Mouse (Mus musculus) brown adipose tissue, adult 24 weeks (tissue): ENCODE measurements around the gene Map4k4. TPM values are rescaled to one million over a fixed set of nuclear protein-coding genes. Genes with fewer than 3 reads are reported as not detected.

Experiments used
- H3K27ac ChIP-seq: fragments of 200-500 bp; replicated peaks from 2 replicates; pipeline ENCODE4 v1.5.1; 2012; ENCODE audit warnings: low read depth, mild to moderate bottlenecking, low read length
- H3K4me1 ChIP-seq: fragments of 200-500 bp; 2 replicates; pipeline ENCODE4 v1.6.1; 2012; ENCODE audit warnings: low read length, mixed read lengths; ENCODE audit not compliant: control insufficient read depth, insufficient read depth, insufficient read length
- H3K4me3 ChIP-seq: fragments of 200-500 bp; 2 replicates; pipeline ENCODE4 v1.5.1; 2012; ENCODE audit warnings: low read depth, mild to moderate bottlenecking, low read length, moderate library complexity; ENCODE audit not compliant: insufficient read depth
- polyA plus RNA-seq: library from polyadenylated mRNA; stranded (reverse); fragments of >200 nt; gene quantifications from 2 replicates; pipeline ENCODE4 v1.2.4, GENCODE M21; 2012; ENCODE audit not compliant: missing spikeins, insufficient read depth, insufficient read length

Gene Map4k4
- polyA plus RNA-seq, 1 experiment: 54.7 TPM

DNA sequence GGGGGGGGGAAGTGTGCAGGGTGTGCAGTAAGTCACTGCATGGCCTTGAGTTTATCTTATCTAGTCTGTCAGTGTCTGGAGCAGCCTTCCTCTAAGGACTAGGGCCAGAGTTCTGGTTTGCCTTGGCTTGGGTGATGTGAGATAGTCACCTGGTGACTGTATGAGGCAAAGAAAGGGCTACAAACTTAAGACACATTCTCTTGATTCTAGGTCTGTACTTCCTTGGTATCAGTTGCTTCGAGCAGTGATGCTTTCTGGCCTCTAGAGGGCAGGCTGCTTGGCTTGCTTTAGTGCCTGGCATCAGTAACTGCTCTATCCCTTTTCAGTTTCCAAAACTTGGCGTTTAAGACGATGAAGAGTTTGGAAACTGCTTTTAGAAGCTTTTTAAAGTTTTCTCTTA is 10.7 kb downstream of the Map4k4 start:
- Histone ChIP-seq H3K4me3 (no peak overlapping the region), H3K4me1 (peaks cover 24% of the 10 kb centered on the region), H3K27ac (no peak overlapping the region)

DNA sequence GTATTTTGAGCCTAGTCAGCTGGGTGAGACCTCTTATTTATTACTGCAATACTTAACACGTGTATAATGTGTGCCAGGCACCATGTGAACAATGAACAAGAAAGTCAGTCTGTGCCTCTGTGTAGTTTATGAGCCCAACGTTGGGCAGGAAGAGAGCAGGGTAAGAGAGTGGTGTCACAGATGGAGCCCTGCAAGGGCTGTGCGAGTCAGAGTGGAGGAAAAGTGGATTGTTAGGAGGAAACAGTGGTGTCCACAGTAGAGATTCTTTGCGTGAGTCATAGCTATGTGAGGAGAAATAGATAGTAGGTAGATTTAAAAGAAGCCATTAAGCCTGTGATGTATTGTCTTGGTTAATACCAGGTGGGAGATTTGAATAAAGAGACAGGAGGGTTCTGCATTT is 12.5 kb downstream of the Map4k4 start:
- Histone ChIP-seq H3K27ac (no peak overlapping the region), H3K4me1 (peaks cover 27% of the 10 kb centered on the region), H3K4me3 (no peak overlapping the region)

DNA sequence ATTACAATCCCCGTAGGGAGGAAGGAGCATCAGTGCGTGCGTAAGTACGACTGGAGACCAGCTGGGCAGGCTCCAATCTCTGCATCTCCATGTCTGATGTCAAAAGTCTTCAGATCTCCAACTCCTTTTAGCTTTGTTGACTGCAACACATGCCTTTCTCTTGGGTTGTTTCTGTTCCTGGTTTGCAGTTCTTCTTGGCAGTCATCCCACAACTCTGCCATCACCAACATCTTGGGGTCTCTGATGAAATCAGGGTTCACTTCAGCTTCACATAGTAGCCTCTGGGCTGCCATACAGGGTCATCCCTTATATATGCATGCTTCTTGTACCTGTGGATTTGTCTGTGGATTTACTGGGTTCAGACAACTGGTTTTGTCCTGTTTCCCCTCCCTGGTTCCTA is 15.4 kb downstream of the Map4k4 start:
- peaks cover 36% of the 10 kb centered on the region for H3K4me1 ChIP-seq
- H3K27ac ChIP-seq: no peak overlapping the region
- H3K4me3 ChIP-seq: no peak overlapping the region

DNA sequence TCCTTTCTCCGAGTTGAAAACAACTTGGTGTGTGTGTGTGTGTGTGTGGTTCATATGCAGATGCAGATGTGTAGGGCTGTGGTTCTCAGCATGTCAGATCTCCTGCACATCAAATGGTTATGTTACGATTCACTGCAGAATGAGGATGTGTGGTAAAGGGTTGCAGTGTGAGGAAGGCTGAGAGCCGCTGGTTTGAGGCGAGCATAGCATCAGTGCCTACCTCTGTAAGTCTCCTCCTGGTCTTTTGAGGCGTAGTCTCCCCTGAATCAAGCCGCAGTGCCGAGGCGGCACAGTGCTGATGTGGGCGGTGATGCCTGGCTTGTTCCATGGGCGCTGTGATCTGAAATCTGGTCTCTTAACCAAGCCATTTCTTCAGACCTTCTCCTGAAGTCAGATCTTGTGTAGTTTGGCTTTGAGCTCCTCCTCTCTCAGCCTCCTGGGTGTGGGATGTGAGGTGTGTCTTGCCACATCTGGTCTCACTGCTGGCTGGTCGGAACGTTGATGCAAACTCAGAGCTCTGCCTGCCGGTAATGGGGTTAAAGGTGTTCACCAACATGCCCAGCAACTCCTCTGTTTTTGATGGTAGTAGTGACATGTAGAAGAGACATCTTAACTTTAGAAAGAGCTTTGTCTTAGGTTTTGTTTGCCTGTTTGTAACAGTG is 17.3 kb downstream of the Map4k4 start:
- Histone ChIP-seq H3K4me3 (no peak overlapping the region), H3K4me1 (peaks cover 48% of the 10 kb centered on the region), H3K27ac (0 out of 2 replicates have a peak overlapping the region, but pooled peaks have one; percentile 7)

GRCm38 (mm10) chr1:39918517-39919115 is 17.9 kb downstream of the Map4k4 start:
- H3K4me1 ChIP-seq: peaks cover 50% of the 10 kb centered on the region
- no peak overlapping the region for H3K4me3 ChIP-seq
- no peak overlapping the region; the same call in 1 of the 2 replicates for H3K27ac ChIP-seq

DNA sequence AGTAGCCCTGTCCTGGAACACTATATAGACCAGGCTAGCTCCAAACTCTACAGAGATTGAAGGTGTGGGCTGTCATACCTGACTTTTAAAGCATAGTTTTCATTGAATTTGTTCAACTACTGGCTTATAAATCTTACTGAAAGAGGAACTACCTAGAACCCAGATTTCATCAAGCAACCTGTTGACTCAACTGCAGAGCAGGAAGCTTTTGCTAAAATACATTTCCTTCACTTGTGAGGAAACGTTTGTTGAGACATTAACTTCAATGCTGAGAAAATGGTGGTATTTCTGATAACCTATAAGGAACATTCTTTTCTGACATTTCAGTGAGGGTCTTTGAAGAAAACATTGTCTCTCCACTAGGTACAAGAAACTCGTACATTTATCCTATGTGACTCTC is 19.9 kb downstream of the Map4k4 start:
- peaks cover 58% of the 10 kb centered on the region for H3K4me1 ChIP-seq
- no peak overlapping the region for H3K27ac ChIP-seq
- no peak overlapping the region for H3K4me3 ChIP-seq

- H3K4me3 ChIP-seq: no peak overlapping the region
- H3K4me1 ChIP-seq: peaks cover 63% of the 10 kb centered on the region
- H3K27ac ChIP-seq: no peak overlapping the region
Observed at GRCm38 (mm10) chr1:39921996-39922395, 21.3 kb downstream of the Map4k4 start.

DNA sequence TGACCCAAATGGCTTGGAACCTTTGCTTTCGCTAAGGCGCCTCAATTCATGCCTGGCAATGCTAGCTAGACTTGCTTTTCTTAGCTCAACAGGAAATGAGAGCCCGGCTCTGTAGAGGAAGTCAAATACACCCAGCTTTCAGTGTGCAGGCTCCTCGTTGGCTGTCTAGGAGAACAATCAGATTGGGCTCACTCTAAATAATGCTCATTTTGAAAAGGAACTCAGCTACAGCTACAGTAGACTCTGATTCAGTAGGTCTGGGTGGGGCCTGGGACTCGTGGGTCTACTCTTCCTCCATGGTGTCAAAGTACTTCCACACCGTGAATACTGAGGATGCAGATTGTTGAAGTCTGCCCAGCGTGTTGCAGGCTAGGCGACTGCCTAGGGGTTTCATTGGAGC is 22.0 kb downstream of the Map4k4 start:
- Histone ChIP-seq H3K27ac (peak overlapping the region; percentile 30), H3K4me1 (peaks cover 65% of the 10 kb centered on the region), H3K4me3 (no peak overlapping the region)

- Histone ChIP-seq H3K27ac (peak overlapping the region; percentile 10), H3K4me1 (peaks cover 59% of the 10 kb centered on the region), H3K4me3 (no peak overlapping the region)
Observed at GRCm38 (mm10) chr1:39923395-39924337, 23.0 kb downstream of the Map4k4 start.

GRCm38 (mm10) chr1:39931055-39931454 is 30.3 kb downstream of the Map4k4 start:
- no peak overlapping the region for H3K27ac ChIP-seq
- H3K4me3 ChIP-seq: no peak overlapping the region
- H3K4me1 ChIP-seq: peaks cover 52% of the 10 kb centered on the region

GRCm38 (mm10) chr1:39932216-39932739 is 31.6 kb downstream of the Map4k4 start:
- no peak overlapping the region for H3K4me3 ChIP-seq
- no peak overlapping the region for H3K27ac ChIP-seq
- H3K4me1 ChIP-seq: peaks cover 48% of the 10 kb centered on the region

DNA sequence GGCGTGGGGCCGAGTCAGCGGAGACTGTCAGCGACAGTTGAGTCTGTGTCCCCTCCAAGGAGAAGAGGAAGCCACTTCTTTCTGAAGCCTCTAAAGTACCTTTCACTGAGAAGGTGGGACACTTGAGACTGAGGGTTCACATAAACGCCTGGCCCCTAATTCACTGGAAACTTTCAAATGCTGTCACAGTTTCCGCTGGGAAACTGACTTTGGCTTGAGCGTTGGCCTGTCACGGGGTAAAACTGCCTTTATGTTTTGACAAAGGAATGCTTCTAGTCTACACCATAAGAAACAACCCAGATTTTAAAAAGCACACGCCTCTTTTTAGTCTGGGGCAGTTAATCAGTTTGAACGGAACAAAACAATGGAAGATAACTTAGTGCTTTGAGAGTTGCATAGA is 32.2 kb downstream of the Map4k4 start:
- Histone ChIP-seq H3K4me3 (no peak overlapping the region), H3K4me1 (peaks cover 44% of the 10 kb centered on the region), H3K27ac (no peak overlapping the region; the same call in 1 of the 2 replicates)

- peaks cover 40% of the 10 kb centered on the region for H3K4me1 ChIP-seq
- no peak overlapping the region for H3K27ac ChIP-seq
- no peak overlapping the region for H3K4me3 ChIP-seq
Observed at GRCm38 (mm10) chr1:39934954-39935353, 34.2 kb downstream of the Map4k4 start.

GRCm38 (mm10) chr1:39935616-39936015 is 34.9 kb downstream of the Map4k4 start:
- Histone ChIP-seq H3K27ac (no peak overlapping the region), H3K4me3 (no peak overlapping the region), H3K4me1 (peaks cover 39% of the 10 kb centered on the region)

- Histone ChIP-seq H3K4me1 (peaks cover 41% of the 10 kb centered on the region), H3K4me3 (peak overlapping the region; percentile 55), H3K27ac (no peak overlapping the region)
Observed at GRCm38 (mm10) chr1:39936332-39936802, 35.7 kb downstream of the Map4k4 start.
